Mouse (Mus musculus) bone marrow, adult 2 months (tissue): ENCODE measurements at regions not wholly inside any gene's neighbourhood (a gene's known extent, or its start where the extent isn't known, plus 50 kb on each side); places are given as distances from the start of the nearest gene placed in this dataset.
"Not testable (repeated sequence)": the region's sequence is repeated elsewhere in the genome, so short reads cannot be mapped to it uniquely, and the experiment has no call there.

ENCODE experiments used
- H3K27ac ChIP-seq: fragments of 200-500 bp; 2 replicates; pipeline ENCODE4 v1.5.1; 2012; ENCODE audit warnings: low read depth, mild to moderate bottlenecking, control low read depth, inconsistent platforms, low read length; ENCODE audit not compliant: control insufficient read depth, poor library complexity, insufficient read depth
- H3K4me1 ChIP-seq: fragments of 200-500 bp; 2 replicates; pipeline ENCODE4 v1.6.1; 2011; ENCODE audit warnings: low read length; ENCODE audit not compliant: control insufficient read depth, insufficient read depth
- H3K4me3 ChIP-seq: fragments of 200-500 bp; replicated peaks from 2 replicates; pipeline ENCODE3; 2011; ENCODE audit warnings: mild to moderate bottlenecking, low read depth, low read length, control low read depth; ENCODE audit not compliant: control insufficient read depth
- CTCF ChIP-seq: fragments of 200-500 bp; IDR thresholded peaks from 2 replicates; pipeline ENCODE4 v1.5.1; 2011; ENCODE audit warnings: low read length, control low read depth; ENCODE audit not compliant: control insufficient read depth, insufficient read depth
- POLR2A ChIP-seq: fragments of 200-500 bp; IDR thresholded peaks from 2 replicates; pipeline ENCODE4 v1.6.1; 2011; ENCODE audit warnings: low read depth, mild to moderate bottlenecking, control low read depth, low read length, borderline replicate concordance; ENCODE audit not compliant: control insufficient read depth
- WGBS: fragments of 180-500 bp; shearing (Covaris S2); methylation state at CpG from one replicate; pipeline ENCODE4 v1.1.7; 2018; 5-methylcytosine and 5-hydroxymethylcytosine counted together

DNA sequence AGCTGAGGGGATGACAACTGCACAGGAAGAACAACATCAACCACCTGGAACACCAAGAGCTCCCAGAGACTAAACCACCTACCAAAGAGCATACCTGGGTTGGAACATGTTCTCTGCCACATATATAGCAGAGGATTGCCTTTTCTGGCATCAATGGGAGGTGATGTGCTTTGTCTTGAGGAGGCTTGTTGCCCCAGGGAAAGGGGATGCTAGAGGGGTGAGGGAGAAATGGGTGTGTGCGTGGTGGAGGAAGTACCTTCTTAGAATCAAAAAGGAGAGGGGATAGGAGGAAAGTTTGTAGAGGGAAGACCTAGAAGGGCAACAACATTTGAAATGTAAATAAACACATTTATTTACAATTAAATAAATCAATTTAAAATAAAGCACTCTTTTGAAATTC lies 358.5 kb upstream of the Pfkp start:
- H3K4me3 ChIP-seq: no peak overlapping the region
- H3K27ac ChIP-seq: no peak overlapping the region
- WGBS: 73% methylated on average over 1 of the region's 1 CpGs
- no peaks in the 10 kb centered on the region for H3K4me1 ChIP-seq
- TF ChIP-seq CTCF: no peak
- TF ChIP-seq POLR2A: no peak

DNA sequence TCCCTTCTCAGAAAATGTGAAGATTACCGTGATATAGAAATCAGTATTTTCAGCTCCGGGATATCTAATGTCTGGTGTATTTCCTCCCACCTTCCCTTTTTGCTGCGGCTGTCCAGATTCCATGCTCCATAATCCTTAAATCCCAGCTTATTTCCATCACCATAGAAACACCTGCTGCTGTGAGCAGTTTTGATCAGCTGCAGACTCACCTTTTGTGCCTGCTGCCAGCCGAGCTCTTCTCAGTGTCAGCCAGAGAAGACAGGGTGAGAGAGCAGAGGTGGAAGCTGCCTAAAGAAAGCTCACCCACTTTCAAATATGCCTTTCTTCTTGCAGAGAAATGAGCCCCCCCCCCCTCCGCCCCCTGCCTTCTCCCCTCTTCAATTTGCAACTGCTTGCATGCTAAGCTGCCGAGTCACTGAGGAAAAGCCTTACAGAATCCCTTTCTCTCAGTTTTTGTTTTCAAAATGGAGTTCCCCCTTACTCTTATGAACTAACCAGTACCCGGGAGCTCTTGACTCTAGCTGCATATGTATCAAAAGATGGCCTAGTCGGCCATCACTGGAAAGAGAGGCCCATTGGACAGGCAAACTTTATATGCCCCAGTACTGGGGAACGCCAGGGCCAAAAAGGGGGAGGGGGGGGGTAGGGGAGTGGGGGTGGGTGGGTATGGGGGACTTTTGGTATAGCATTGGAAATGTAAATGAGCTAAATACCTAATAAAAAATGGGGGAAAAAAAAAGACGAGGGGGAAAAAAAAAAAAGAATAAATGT lies 350.1 kb upstream of the Pfkp start:
- 66% methylated on average over 10 of the region's 10 CpGs for WGBS
- not testable (repeated sequence) for H3K4me1 ChIP-seq, H3K27ac ChIP-seq, H3K4me3 ChIP-seq

DNA sequence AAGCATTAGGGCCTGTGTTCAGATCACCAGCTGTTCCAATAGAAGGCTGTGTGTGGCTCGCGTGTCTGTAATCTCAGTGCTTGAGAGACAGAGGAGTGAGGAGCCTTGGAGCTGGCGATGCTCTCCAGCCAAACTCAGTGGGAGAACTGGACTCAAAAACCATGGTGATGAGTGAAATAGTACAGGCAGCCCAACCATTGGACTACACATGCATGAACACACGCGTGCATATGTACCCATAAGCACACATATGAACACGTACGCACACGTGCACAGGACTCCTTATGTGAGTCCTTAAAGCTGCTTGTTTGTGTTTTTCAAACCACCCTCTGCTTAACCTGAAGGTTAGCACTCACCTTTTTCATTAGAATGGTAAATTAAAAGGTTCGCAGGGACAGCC lies 349.5 kb upstream of the Pfkp start:
- WGBS: 87% methylated on average over 9 of the region's 9 CpGs
- H3K4me3 ChIP-seq: no peak overlapping the region
- TF ChIP-seq CTCF (no peak), POLR2A (no peak)
- H3K27ac ChIP-seq: no peak overlapping the region
- no peaks in the 10 kb centered on the region for H3K4me1 ChIP-seq

DNA sequence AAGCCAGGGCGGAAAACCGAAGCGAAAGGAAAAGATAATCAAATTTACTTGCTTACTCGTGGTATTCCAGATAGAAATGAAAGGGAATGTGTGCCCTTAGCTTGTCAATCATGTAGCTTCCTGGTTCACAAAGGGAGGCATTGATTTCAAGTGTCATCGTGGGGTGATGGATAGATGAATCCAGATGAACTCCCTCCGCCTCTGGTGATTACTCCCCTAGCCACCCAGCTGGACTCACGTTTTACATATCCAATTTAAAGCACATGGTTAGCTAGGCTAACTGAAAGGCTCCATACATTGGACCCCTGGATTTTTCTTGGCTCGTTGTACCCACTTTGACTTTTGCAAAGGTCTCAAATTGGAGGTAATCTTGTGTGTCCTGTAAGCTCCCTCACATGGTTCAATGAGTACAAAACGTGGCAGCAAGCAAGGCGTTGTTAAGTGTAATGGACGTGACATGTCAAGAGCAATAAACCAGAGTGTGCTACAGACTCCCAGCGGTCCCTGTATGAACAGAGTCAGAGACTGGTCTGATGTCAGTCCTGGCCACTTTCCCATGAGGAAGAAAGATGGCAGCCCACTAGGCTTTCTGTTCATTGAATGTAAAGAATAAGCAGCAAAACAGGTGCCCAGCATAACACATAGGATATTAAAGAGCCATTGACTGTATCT lies 343.9 kb upstream of the Pfkp start:
- TF ChIP-seq CTCF (no peak), POLR2A (no peak)
- 74% methylated on average over 12 of the region's 12 CpGs for WGBS
- Histone ChIP-seq H3K4me3 (no peak overlapping the region), H3K27ac (no peak overlapping the region), H3K4me1 (no peaks in the 10 kb centered on the region)

DNA sequence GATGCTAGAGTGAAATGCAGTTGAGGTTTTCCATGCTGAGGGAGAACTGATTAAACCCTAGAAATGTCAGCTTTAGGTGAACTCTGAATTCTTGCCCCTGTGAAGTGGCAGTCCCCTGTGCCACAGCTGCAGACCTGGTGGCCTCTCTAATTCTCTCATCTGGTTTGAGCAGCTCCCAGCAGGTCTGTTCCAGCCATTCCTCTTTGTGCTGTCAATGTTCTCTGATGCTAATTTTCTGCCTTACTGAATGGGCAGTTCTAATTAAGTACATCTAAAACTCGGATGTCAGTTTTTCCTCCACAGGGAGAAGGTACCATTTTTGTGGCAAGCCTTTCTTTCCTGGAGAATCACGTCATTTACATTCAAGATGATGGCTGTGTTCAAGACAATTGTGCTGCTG lies 343.1 kb upstream of the Pfkp start:
- no peak overlapping the region for H3K27ac ChIP-seq
- no peaks in the 10 kb centered on the region for H3K4me1 ChIP-seq
- WGBS: 72% methylated on average over 2 of the region's 2 CpGs
- no peak overlapping the region for H3K4me3 ChIP-seq
- TF ChIP-seq CTCF (no peak), POLR2A (no peak)

DNA sequence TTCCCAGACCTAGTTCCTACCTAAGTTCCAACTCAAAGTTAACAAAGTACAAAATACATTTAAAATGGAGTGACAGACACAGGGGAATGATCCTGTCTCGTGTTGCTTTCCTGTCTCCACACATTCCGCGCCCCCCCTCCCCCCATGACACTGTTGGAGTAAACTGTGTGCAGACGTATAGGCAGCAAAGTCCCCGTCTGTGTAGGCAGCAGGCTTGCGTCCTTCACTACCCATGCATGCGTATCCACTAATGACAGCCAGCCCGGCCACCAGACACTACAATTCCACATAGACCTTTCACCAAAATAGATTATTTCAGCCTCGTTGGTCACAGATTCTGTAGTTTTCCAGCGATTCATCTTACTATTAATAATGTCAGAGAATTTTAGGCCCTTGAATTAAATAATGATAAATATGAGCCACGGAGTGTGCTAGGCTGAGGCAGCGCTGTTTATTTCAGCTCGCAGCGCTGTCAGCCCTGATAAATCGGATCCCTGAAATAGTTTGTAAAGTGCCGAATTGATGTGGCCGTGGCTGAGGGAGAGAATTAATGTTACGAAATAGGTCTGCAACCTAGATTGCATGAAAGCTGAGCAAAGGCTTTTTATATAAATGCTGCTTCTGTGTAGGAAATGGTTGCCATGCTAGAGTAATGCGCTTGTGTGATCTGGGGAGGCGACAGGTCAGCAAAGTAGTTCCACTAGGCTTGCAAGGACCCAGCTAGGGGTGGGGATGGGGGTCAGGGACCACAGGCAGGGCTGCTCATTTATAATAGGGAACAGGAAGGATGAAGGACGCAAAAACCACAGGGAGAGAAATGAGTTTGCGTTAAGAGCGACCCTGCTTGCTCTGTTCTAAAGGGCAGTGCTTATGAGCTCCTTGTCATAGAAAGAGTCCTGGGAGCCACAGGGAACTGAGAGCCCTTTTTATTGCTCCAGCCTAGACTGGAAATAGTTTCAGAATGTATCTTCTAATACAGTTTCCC lies 336.7 kb upstream of the Pfkp start:
- Histone ChIP-seq H3K4me1 (no peaks in the 10 kb centered on the region), H3K27ac (no peak overlapping the region), H3K4me3 (no peak overlapping the region)
- TF ChIP-seq POLR2A (no peak), CTCF (no peak)
- 69% methylated on average over 23 of the region's 23 CpGs for WGBS

DNA sequence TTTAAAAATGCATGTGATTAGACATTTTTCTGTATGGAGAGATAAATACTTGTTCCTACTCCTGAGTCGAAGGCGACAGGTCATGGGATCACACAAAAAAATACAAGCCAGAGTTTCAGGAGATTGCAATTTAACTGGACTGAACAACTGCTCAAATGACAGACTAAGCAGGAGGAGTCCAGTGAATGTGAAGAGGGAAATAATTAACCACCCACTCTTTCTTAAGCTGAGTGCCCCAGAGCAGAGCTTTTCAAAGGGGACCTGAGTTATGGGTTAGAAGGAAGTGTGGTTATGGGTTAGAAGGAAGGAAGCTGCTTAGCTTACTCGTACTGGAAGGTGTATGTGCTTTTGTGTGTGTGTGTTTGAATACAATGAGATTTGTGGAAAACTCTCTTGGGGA lies 307.1 kb upstream of the Pfkp start:
- Histone ChIP-seq H3K4me3 (no peak overlapping the region), H3K27ac (no peak overlapping the region), H3K4me1 (no peaks in the 10 kb centered on the region)
- WGBS: 60% methylated on average over 3 of the region's 3 CpGs
- no peak for TF ChIP-seq CTCF
- no peak for TF ChIP-seq POLR2A

DNA sequence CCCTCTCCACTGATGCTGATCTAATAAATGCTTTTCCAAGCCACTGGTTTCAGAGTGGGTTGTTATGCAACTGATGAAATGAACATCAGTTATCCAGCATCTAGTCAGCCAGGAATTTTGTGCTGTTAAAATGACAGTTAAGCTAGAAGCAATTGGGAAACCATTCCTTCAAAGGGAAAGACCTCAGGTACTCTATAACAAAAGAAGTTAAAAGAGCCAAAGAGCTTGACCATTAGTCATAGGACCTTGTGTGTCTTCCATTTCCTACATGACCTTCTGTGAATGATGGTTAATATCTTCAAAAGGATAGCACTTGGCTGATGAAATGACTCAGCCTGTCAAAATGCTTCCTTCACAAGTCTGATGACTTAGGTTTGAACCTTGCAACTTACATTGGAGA lies 275.6 kb upstream of the Pfkp start:
- Histone ChIP-seq H3K4me3 (no peak overlapping the region), H3K4me1 (no peaks in the 10 kb centered on the region), H3K27ac (no peak overlapping the region)
- TF ChIP-seq POLR2A (no peak), CTCF (no peak)

DNA sequence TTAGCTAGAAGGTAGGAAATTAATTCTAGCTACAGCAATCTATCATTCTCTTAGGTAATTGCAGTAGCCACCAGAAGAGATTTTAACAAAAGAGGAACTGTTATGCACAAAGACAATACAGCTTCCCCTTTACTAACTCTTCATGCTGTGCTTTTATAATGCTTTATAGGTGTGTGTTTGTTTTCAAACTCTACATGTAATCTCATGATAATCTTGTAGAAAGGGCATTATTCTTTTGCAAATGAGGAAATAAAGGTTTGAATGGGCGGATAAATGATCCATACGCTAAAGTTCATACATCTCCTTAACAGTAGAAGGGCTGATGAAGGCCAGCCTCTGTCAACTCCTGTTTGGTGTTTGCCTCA lies 273.8 kb upstream of the Pfkp start:
- TF ChIP-seq CTCF: no peak
- no peaks in the 10 kb centered on the region for H3K4me1 ChIP-seq
- no peak overlapping the region for H3K27ac ChIP-seq
- 38% methylated on average over 2 of the region's 2 CpGs for WGBS
- H3K4me3 ChIP-seq: no peak overlapping the region
